Mouse (Mus musculus): ENCODE data around the gene Tmem60.

Gene Tmem60

DNA sequence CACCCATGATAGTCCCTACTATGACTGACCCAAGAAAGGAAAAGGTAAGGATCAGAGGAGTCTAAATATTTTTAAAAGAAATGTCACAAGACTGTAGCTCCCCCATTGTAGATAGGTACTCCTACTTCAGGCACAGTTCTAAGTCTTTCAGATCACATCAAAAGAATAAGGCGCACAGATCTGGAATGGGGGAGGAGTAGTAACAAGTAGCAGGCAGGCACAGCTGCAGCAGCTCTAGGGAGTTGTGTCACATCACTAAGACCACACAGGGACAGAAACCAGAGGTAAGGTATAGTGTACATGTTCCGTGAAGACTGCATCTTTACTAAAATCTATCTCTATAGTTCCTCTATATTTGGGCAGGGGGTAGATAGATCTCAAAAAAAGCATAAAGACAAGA is 29.8 kb downstream of the Tmem60 start:
- DNase-seq: no peak

DNA sequence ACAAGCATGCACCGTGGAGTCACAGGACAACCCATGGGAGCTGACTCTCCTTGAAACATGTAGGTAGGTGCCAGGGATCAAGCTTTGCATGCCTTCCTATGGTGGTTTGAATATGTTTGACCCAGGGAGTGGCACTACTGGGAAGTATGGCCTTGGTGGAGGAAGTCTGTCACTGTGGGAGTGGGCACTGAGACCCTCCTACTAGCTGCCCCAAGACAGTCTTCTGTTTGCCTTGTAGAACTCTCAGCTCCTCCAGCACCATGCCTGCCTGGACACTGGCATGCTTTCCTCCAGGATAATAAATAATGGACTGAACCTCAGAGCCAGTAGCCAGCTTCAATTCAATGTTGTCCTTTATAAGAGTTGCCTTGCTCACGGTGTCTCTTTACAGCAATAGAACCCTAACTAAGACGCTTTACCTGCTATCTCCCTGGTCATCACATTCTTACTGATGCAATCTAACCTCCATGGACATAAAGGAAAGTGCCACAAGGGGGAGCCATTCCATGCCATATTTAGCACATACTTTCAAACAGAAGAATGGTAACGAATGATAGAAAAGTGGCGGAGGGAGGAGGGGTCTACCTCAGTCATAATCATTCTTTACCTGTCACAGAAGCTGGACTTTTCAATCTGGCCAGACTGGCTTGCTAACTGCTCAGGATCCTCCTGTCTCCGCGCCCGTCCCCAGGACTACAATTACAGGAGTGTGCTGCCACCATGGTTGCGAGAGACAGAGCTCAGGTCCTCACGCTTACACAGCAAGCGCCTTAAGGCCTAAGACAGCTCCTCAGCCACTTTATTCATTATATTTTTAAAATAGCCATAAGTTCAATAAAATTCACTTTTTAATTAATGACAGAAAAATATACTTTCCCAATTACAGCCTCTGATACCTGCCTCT is 31.6 kb downstream of the Tmem60 start:
- DNase-seq: peak; percentile 87 to 89

DNA sequence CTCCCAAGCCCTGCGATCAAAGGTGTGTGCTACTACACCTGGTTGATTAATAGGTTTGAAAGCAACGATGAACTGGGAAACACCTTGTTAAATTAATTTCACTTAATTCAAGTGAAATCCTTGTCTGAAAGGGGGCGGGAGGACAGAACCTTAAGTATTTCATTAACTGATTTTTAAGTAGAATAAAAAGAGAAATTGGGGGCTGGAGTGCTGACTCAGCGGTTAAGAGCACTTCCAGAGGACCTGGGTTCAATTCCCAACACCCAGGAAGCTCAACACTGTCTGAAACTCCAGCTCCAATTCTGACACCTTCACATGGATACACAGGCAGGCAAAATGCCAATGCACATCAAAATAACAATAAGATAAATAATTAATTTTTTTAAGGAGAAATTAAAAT is 37.0 kb downstream of the Tmem60 start:
- no peak for DNase-seq

- DNase-seq: peak; percentile 22 to 25
Measured at GRCm38 (mm10) chr5:20919566-20919965, 37.6 kb downstream of the Tmem60 start.

DNA sequence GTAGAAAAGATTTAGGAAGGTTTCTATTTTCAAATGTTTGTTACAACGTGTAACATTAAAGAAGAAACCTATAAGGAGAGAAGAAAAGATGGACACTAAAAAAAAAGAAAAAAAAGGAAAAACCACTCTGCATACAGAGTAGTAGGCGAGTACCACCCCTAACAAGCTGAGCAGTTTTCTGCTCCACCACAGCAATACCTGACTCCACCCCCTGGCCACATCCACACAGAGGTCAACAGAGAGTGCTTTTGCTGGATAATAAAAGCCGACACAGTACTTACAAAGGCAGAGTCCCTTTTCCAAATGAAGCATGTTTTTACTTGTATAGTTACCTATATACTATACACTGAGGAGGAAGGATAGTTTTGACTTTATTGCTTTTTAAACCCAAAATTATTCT is 42.6 kb downstream of the Tmem60 start:
- no peak for DNase-seq

GRCm38 (mm10) chr5:20925451-20925850 is 43.5 kb downstream of the Tmem60 start:
- DNase-seq: no peak

- no peak for DNase-seq
Measured at GRCm38 (mm10) chr5:20929669-20930151, 47.7 kb downstream of the Tmem60 start.

DNA sequence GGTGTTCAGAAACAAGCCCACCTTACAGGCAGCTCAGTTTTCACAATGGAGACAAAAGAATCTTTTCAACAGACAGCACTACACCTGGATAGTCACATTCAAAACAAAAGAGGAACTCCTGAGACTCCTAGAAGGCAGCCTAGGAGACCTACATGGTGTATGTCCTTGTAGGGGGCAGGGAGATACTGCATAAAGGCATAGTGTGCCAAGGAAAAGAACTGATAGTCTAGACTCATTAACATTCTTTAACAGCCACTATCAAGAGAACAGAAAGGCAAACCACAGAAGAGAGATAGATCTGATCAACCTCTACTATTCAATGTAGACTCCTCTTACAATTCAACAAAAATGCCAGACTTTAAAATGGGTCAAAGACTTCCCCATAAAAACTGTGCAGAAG is 48.4 kb downstream of the Tmem60 start:
- no peak for DNase-seq

- no peak for DNase-seq
Measured at GRCm38 (mm10) chr5:20931300-20931699, 49.3 kb downstream of the Tmem60 start.

DNA sequence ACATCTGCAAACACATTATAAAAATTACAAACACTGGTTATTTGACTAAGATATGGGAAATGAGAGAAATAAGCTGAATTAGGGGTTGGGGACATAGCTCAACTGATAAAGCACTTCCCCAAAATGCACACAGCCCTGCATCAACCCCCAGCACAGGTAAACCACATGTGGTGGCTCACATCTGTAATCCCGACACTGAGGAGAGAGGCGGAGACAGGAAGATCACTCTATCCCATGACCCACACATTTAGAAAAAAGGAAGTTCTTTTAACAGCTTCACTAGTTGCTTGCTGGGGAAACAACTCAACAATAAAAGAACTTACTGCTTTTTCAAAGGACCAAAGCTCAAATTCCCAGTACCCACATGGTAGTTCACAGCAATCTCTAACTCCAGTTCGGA is 50.6 kb downstream of the Tmem60 start:
- DNase-seq: no peak

GRCm38 (mm10) chr5:20935934-20936333 is 53.9 kb downstream of the Tmem60 start:
- DNase-seq: no peak
